Mouse (Mus musculus): ENCODE results near the gene Nme8.

DNA sequence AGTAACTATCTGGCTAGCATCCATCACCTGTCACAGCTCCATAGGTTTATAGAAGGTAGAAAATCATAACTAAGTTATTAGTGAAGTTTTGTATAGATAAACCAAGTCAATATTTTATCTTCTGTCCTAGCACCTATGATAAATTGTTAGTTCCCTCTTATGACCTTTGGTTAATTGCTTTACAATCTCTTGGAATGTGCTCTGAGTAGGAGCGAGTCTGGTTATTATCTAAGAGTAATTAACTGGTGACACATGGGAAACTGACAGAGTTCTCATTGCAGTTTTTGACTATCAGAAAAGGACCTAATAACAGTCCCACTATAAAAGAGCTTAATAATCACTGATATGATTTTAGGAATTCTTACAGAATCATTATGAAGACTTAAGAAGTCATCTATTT, 54.1 kb downstream of the Nme8 start:
- no peak for TF ChIP-seq MAX (IDR thresholded peaks at IDR 0.05; ENCODE audit: low read length)
- TF ChIP-seq IRF4 (IDR thresholded peaks at IDR 0.05; ENCODE audit: low read depth, low read length) = no peak
- no peak for TF ChIP-seq CTCF (conservative IDR thresholded peaks at IDR 0.05 in 1 of 2, IDR thresholded peaks at IDR 0.05 in 1 of 2; ENCODE audit: low read depth in 2 of 2, low read length in 2 of 2)
- no peak for TF ChIP-seq TCF12 (IDR thresholded peaks at IDR 0.05; ENCODE audit: low read depth, low read length)
